Mouse (Mus musculus) heart, embryonic 12.5 days (tissue): ENCODE data around the gene Adarb1. TPM values are rescaled to one million over a fixed set of nuclear protein-coding genes. Genes with fewer than 3 reads are reported as not detected.

Experiments
- ATAC-seq: fragments of 200-750 bp; cut with Nextera tagmentation; 2 replicates; pipeline ENCODE4 v1.8.0; 2017; ENCODE audit warnings: moderate TSS enrichment, moderate library complexity; ENCODE audit not compliant: insufficient number of reproducible peaks, low FRiP score
- H3K27ac ChIP-seq: fragments of 300-500 bp; sonication (generic); 2 replicates; pipeline ENCODE4 v1.5.1; 2016; ENCODE audit warnings: mild to moderate bottlenecking, moderate library complexity; ENCODE audit not compliant: poor library complexity, severe bottlenecking
- H3K27me3 ChIP-seq: fragments of 300-500 bp; sonication (generic); replicated peaks from 2 replicates; pipeline ENCODE4 v1.6.1; 2016; ENCODE audit warnings: mild to moderate bottlenecking, moderate library complexity
- H3K36me3 ChIP-seq: fragments of 300-500 bp; sonication (generic); 2 replicates; pipeline ENCODE4 v1.6.1; 2016; ENCODE audit warnings: mild to moderate bottlenecking, moderate library complexity
- H3K4me1 ChIP-seq: fragments of 300-500 bp; sonication (generic); replicated peaks from 2 replicates; pipeline ENCODE4 v1.6.1; 2016; ENCODE audit warnings: mild to moderate bottlenecking
- H3K4me2 ChIP-seq: fragments of 300-500 bp; sonication (generic); 2 replicates; pipeline ENCODE4 v1.6.1; 2016; ENCODE audit warnings: mild to moderate bottlenecking, moderate library complexity
- H3K4me3 ChIP-seq: fragments of 300-500 bp; sonication (generic); 2 replicates; pipeline ENCODE4 v1.5.1; 2016; ENCODE audit warnings: mild to moderate bottlenecking
- H3K9ac ChIP-seq: fragments of 300-500 bp; sonication (generic); 2 replicates; pipeline ENCODE4 v1.6.1; 2016; ENCODE audit warnings: mild to moderate bottlenecking, moderate library complexity
- H3K9me3 ChIP-seq: fragments of 300-500 bp; sonication (generic); replicated peaks from 2 replicates; pipeline ENCODE4 v1.6.1; 2016; ENCODE audit warnings: mild to moderate bottlenecking, moderate library complexity
- WGBS: fragments of 180-500 bp; shearing (Covaris S2); methylation state at CpG from one replicate; pipeline ENCODE4 v1.1.7; 2016; 5-methylcytosine and 5-hydroxymethylcytosine counted together
- polyA plus RNA-seq: library from polyadenylated mRNA; unstranded; fragments of >200 nt; fragmentation: Nextera tagmentation; extraction: Ambion mirVana; gene quantifications from 2 replicates; pipeline ENCODE4 v1.2.1, GENCODE M21; 2016

The Adarb1 gene
- polyA plus RNA-seq, 1 experiment from 2014 or later, result 13.3 TPM

DNA sequence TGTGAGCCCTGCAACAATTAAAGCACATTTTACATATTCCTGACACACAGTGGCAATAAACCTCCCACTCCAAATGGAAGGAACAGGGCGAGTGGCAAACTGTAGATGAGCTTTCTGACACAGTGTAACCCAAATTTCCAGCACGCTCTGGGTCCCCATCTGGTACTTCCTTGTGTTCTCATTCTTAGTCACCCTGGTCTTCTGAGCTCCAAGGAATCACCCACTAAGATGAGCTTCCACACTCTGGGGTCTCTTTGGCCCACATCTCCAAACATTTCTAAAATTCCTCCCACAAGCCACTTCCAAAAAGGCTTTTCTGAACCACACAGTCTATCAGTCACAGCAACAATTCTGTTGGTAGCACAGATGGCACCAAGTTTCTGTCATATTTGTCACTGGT is 102.4 kb downstream of the Adarb1 start:
- Histone ChIP-seq H3K27ac (no peak overlapping the region), H3K36me3 (peaks cover 24% of the 10 kb centered on the region), H3K9me3 (no peaks in the 10 kb centered on the region), H3K4me1 (no peaks in the 10 kb centered on the region), H3K9ac (no peak overlapping the region), H3K4me3 (no peak overlapping the region), H3K27me3 (no peaks in the 10 kb centered on the region), H3K4me2 (no peak overlapping the region)
- ATAC-seq, result no peak
- WGBS, result 84% methylated on average over 2 of the region's 2 CpGs

DNA sequence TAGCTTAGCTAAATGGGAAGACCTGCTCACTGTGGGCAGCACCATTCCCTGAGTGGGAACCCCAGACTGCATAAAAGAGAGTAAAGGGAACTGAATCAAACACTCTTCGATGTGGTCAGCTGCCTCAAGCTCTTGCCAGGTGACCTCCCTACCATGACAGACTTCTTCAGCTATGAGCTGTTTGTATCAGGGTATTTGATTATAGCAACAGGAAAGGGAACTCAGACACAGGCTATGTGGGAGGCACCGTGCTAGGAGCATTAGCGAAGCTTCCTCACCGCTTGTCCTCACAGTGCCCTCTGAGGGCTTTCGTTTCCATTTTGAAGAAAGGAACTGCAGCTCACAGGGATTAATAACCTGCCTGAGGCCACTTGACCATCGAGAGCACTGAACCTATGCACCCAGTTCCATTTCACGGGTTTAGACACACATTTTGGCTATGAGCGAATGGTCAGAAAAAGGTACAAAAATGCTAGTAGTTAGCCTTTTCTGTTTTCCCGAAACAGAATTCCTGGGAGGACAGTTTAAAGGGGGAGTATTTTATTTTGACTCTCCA is 103.3 kb downstream of the Adarb1 start:
- Histone ChIP-seq H3K27me3 (no peaks in the 10 kb centered on the region), H3K4me1 (no peaks in the 10 kb centered on the region), H3K9me3 (no peaks in the 10 kb centered on the region), H3K36me3 (peaks cover 31% of the 10 kb centered on the region), H3K9ac (no peak overlapping the region), H3K27ac (no peak overlapping the region), H3K4me3 (no peak overlapping the region), H3K4me2 (no peak overlapping the region)
- no peak for ATAC-seq
- WGBS, result 82% methylated on average over 9 of the region's 9 CpGs

DNA sequence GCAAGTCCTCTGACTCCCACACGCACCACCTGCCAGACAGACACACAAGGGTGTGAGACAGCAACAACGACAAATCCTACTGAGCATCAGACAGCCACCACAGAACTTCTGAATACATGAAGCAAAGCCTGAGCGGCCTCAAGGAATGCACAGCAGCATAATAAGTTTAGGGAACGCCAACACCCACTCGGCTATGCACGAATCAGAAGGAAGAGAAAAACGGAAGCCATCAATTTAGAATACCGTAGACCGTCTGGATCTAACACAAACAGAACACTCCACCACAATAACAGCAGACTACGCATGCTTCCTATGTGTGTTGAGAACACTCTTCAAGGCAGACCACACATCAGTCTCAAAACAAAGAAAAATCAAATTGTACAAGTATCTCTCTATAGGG is 109.1 kb downstream of the Adarb1 start:
- no peak overlapping the region for H3K9ac ChIP-seq
- whole genome bisulfite sequencing, result 81% methylated on average over 10 of the region's 10 CpGs
- no peak overlapping the region for H3K4me2 ChIP-seq
- ATAC-seq, result no peak
- H3K27me3 ChIP-seq, result no peaks in the 10 kb centered on the region
- H3K9me3 ChIP-seq, result no peaks in the 10 kb centered on the region
- H3K36me3 ChIP-seq, result peaks cover 23% of the 10 kb centered on the region
- no peaks in the 10 kb centered on the region for H3K4me1 ChIP-seq
- H3K4me3 ChIP-seq, result no peak overlapping the region
- no peak overlapping the region for H3K27ac ChIP-seq

DNA sequence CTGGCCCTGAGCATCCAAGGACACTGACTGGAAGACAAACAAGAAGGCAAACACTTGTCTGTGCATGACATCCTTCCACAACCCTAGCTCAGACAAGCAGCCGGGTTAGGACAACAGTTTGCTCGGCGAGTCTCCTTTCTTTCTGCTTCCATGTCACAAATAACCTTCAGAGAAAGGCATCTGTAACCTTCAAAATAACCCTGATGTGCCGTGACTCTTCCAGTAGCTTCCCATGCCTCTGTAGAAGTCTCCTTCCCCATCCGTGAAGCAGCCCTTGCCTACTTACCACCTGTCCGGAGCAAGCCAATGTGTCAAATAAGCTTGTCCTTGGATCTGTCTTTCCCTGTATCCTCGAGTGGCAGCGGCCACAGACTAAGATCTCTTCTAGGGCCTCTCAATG is 112.3 kb downstream of the Adarb1 start:
- H3K9ac ChIP-seq, result no peak overlapping the region
- no peak overlapping the region for H3K27ac ChIP-seq
- ATAC-seq, result no peak
- H3K36me3 ChIP-seq, result peaks cover 29% of the 10 kb centered on the region
- H3K9me3 ChIP-seq, result no peaks in the 10 kb centered on the region
- H3K27me3 ChIP-seq, result no peaks in the 10 kb centered on the region
- no peak overlapping the region for H3K4me3 ChIP-seq
- no peak overlapping the region for H3K4me2 ChIP-seq
- no peaks in the 10 kb centered on the region for H3K4me1 ChIP-seq
- WGBS, result 73% methylated on average over 8 of the region's 8 CpGs

DNA sequence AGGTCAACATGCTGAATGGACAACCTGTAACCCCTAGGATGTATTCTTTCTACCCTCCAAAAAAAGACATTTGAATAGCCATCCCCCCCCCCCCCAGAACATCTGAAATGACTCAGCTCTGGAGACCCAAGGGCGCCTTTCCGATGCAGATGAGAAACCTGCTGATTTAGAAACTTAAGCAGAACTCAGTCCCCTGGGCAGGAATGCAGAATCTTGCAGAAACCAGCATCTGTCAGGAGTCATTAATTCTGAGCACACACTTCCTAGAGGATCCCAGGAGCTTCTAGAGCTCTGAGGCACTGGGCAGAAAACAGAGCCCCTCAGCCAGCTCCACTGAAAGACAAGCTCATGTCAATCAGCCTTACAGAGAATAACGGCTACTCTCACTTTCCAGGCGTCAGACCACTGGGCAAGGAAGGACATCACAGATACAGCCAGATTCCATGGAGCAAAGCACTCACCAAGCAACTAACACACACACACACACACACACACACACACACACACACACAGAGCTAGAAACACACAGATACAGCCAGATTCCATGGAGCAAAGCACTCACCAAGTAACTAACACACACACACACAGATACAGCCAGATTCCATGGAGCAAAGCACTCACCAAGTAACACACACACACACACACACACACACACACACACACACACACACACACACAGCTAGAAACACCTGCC is 113.1 kb downstream of the Adarb1 start:
- Histone ChIP-seq H3K36me3 (peaks cover 24% of the 10 kb centered on the region), H3K4me1 (no peaks in the 10 kb centered on the region), H3K27me3 (no peaks in the 10 kb centered on the region), H3K9me3 (no peaks in the 10 kb centered on the region), H3K4me2 (no peak overlapping the region), H3K27ac (no peak overlapping the region), H3K9ac (no peak overlapping the region), H3K4me3 (no peak overlapping the region)
- no peak for ATAC-seq
- WGBS, result 54% methylated on average over 4 of the region's 4 CpGs

DNA sequence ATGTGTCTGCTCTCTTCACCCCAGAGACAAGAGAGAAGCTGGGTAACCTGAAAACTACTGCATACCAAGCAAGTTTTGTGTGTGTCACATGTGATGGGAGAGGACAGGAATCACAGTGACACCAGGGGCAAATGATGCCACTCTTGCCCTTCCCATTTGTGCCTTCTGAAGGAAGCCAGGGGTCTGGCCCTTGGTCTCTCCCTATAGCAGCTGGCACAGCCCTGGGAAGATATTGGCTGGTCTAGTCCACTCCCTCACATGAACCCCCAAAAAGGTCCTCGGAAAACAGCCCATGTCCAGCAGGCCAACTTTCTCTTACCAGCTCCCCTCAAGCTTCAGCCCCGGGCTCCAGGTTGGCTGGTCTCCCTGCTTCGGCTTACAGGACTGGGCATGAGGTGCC is 113.7 kb downstream of the Adarb1 start:
- Histone ChIP-seq H3K4me2 (no peak overlapping the region), H3K27me3 (no peaks in the 10 kb centered on the region), H3K4me1 (no peaks in the 10 kb centered on the region), H3K9ac (no peak overlapping the region), H3K4me3 (no peak overlapping the region), H3K9me3 (no peaks in the 10 kb centered on the region), H3K27ac (no peak overlapping the region), H3K36me3 (peaks cover 27% of the 10 kb centered on the region)
- WGBS, result 81% methylated on average over 3 of the region's 3 CpGs
- ATAC-seq, result no peak

DNA sequence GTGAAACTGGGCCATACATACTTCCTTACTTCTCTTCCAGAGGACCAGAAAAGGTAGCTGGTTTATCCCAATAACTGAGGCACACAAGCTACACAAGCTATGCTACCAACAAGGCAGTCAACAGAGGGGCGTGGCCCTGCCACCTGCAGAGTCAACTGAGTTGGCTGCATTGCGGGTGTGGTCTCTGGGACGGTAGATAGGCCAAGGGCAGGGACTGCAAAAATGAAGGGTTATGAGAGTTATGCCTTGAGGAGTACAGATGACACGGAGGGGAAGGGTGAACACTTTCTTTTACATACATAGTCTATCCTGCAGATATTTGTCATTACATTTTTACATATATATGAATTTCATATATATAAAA is 117.2 kb downstream of the Adarb1 start:
- Histone ChIP-seq H3K9me3 (no peaks in the 10 kb centered on the region), H3K27ac (no peak overlapping the region), H3K4me1 (0 out of 2 replicates have a peak, but pooled peaks cover 6% of the 10 kb centered on the region), H3K36me3 (peaks cover 29% of the 10 kb centered on the region), H3K9ac (no peak overlapping the region), H3K27me3 (no peaks in the 10 kb centered on the region), H3K4me3 (no peak overlapping the region), H3K4me2 (no peak overlapping the region)
- 84% methylated on average over 4 of the region's 4 CpGs for WGBS
- ATAC-seq, result no peak

DNA sequence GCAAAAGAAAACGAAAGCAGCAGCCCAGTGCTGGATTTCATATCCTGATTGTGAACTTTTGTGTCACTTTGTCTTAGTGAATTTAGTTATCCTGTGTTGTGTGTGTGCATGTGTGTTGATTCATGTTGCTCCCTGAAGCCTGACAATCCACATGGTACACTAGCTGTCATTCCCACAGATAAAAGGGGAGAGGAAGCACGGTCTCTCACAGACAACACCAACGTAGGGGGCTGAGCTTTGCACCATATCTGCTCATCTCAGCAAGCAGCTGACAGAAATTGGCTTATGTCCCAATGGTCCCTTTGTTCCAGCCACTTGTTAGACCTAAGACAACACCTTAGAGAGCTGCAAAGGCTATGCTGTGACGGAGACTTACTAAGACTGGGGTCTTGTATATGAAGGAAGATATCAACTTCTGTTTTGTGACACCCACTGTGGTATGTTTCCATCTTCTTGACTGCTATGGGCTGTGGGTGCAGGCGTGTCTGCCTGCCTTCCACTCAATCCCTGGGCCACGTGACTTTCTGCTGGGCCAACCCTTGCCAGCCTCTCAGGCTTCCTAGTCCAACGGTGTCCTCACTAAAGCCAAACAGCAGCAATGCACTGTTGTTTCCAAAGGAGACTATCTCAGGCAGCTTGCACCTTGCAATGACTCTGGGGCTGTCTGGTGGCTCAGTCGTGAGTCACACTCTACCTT is 117.7 kb downstream of the Adarb1 start:
- H3K27ac ChIP-seq, result no peak overlapping the region
- H3K4me3 ChIP-seq, result no peak overlapping the region
- no peaks in the 10 kb centered on the region for H3K27me3 ChIP-seq
- WGBS, result 68% methylated on average over 8 of the region's 8 CpGs
- H3K36me3 ChIP-seq, result peaks cover 32% of the 10 kb centered on the region
- no peaks in the 10 kb centered on the region for H3K9me3 ChIP-seq
- ATAC-seq, result no peak
- H3K4me1 ChIP-seq, result 0 out of 2 replicates have a peak, but pooled peaks cover 8% of the 10 kb centered on the region
- H3K4me2 ChIP-seq, result no peak overlapping the region
- H3K9ac ChIP-seq, result no peak overlapping the region

DNA sequence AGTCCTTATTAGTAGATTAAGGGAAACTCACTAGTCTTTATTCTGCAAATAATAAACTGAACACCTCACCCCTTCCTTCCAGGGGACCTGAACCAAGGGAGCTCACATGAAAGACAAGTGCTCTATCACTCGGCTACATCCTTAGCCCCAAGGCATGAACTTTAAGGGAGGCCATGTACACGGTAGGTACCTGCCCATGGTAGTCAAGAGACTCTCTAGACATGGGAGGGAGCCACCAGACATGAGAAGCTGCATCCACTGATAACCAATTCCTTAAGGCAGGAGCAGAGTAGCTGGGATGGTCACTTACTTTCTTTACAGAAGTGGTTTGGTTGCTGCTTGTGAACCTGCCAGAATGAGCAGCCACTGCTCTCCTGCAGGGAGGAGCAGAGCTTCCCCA is 118.9 kb downstream of the Adarb1 start:
- Histone ChIP-seq H3K4me1 (0 out of 2 replicates have a peak, but pooled peaks cover 8% of the 10 kb centered on the region), H3K27me3 (no peaks in the 10 kb centered on the region), H3K9me3 (no peaks in the 10 kb centered on the region), H3K9ac (no peak overlapping the region), H3K4me2 (no peak overlapping the region), H3K36me3 (peaks cover 40% of the 10 kb centered on the region), H3K27ac (no peak overlapping the region), H3K4me3 (no peak overlapping the region)
- ATAC-seq, result no peak
- 79% methylated on average over 2 of the region's 2 CpGs for WGBS

DNA sequence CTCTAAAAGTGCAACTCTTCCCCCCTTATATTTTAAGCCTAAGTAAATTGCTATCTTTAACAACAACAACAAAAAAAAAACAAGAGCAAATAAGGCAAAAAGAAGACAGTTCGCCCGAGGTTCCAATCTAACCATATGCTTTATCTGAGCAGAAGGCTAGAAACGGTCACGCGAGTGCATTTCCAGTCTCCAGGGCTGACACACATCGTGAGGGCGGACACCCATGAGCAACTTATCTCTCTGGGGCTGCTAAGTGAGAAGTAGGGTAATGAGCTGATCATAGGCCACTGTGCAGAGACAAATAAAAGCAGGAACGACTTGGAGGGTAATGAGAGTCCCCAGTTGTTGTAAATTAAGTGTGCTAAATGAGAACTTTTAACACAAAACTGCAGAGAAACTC is 119.4 kb downstream of the Adarb1 start:
- Histone ChIP-seq H3K36me3 (peaks cover 44% of the 10 kb centered on the region), H3K9me3 (no peaks in the 10 kb centered on the region), H3K27ac (no peak overlapping the region), H3K27me3 (no peaks in the 10 kb centered on the region), H3K9ac (no peak overlapping the region), H3K4me2 (no peak overlapping the region), H3K4me3 (no peak overlapping the region), H3K4me1 (0 out of 2 replicates have a peak, but pooled peaks cover 8% of the 10 kb centered on the region)
- WGBS, result 65% methylated on average over 8 of the region's 8 CpGs
- ATAC-seq, result no peak

DNA sequence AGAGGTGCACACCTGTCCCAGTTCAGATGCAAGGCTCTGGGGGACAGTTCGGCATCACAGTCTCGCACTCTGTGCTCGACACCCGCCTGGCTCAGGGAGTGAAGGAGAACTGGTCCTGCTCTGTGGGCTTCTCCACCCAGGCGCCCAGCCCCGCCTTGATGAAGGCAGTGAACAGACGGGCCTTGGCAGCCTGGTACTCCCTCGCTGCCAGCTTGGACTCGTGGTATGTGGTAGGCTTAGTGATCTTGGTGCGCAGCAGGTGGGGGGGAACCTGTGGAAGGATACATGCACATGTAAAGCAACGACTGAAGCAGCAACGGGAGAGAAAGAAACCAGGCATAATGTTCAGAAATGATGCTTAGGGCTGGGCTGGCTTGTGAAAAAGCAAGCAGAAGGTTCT is 123.4 kb downstream of the Adarb1 start:
- Histone ChIP-seq H3K4me2 (no peak overlapping the region), H3K9ac (no peak overlapping the region), H3K9me3 (no peaks in the 10 kb centered on the region), H3K27me3 (no peaks in the 10 kb centered on the region), H3K36me3 (peaks cover 31% of the 10 kb centered on the region), H3K4me3 (no peak overlapping the region), H3K4me1 (0 out of 2 replicates have a peak, but pooled peaks cover 8% of the 10 kb centered on the region), H3K27ac (no peak overlapping the region)
- no peak for ATAC-seq
- 91% methylated on average over 12 of the region's 12 CpGs for WGBS
